Mouse (Mus musculus): ENCODE measurements around the gene Vmn1r233. TPM values are rescaled to one million over a fixed set of nuclear protein-coding genes. Genes with fewer than 3 reads are reported as not detected.
A peak's percentile ranks its signal among the peaks of the same experiment; 100 is the strongest.

Gene Vmn1r233
- polyA plus RNA-seq, 1 experiment from 2014 or later: not detected

- no peaks in the 10 kb centered on the region for H3K27me3 ChIP-seq (replicated peaks)
- ATAC-seq (replicated peaks): peak; percentile 0; the same call in 1 of the 2 replicates
- peaks cover 34% of the 10 kb centered on the region for H3K4me1 ChIP-seq
- H3K36me3 ChIP-seq (replicated peaks): no peaks in the 10 kb centered on the region
- 41% methylated on average over 3 of the region's 3 CpGs for WGBS
- no peaks in the 10 kb centered on the region for H3K9me3 ChIP-seq
- H3K9ac ChIP-seq: peak overlapping the region; percentile 51
- peak overlapping the region; percentile 52 for H3K4me2 ChIP-seq
- peak overlapping the region; percentile 77 for H3K4me3 ChIP-seq
- H3K27ac ChIP-seq: peak overlapping the region; percentile 92
Measured at GRCm38 (mm10) chr17:20944226-20944625, 52.0 kb downstream of the Vmn1r233 start.

Other genes with a start within 250 kb of the Vmn1r233 start
- gene Vmn1r228, start 210.3 kb downstream of the Vmn1r233 start, polyA plus RNA-seq (2015; fragmentation: Nextera tagmentation; extraction: Ambion mirVana): not detected in 2 replicates
- not detected in 2 replicates for gene Vmn1r229, start 184.9 kb downstream of the Vmn1r233 start, polyA plus RNA-seq (2015; fragmentation: Nextera tagmentation; extraction: Ambion mirVana)
- gene Vmn1r230, start 156.0 kb downstream of the Vmn1r233 start, polyA plus RNA-seq (2015; fragmentation: Nextera tagmentation; extraction: Ambion mirVana): not detected in 2 replicates
- not detected in 2 replicates for gene Vmn1r231, start 91.4 kb downstream of the Vmn1r233 start, polyA plus RNA-seq (2015; fragmentation: Nextera tagmentation; extraction: Ambion mirVana)
- gene Vmn1r232, start 76.8 kb downstream of the Vmn1r233 start, polyA plus RNA-seq (2015; fragmentation: Nextera tagmentation; extraction: Ambion mirVana): not detected in 2 replicates
- gene Ppp2r1a, start 51.2 kb downstream of the Vmn1r233 start, polyA plus RNA-seq (2015; fragmentation: Nextera tagmentation; extraction: Ambion mirVana): 786 and 809 TPM in 2 replicates
- 17.7 and 20.4 TPM in 2 replicates for gene Zfp160, start 12.4 kb upstream of the Vmn1r233 start, polyA plus RNA-seq (2015; fragmentation: Nextera tagmentation; extraction: Ambion mirVana)
- gene Vmn1r234, start 229.6 kb upstream of the Vmn1r233 start, polyA plus RNA-seq (2015; fragmentation: Nextera tagmentation; extraction: Ambion mirVana): not detected in 2 replicates

All from midbrain, embryonic 15.5 days (tissue).